Mouse (Mus musculus) liver, adult 2 months (tissue): ENCODE results near the gene Ntm.

Experiments
- CTCF ChIP-seq: fragments of 200-500 bp; IDR thresholded peaks from 2 replicates; pipeline ENCODE4 v1.5.1; 2011; ENCODE audit warnings: low read depth, low read length, control low read depth
- POLR2A ChIP-seq: fragments of 200-500 bp; IDR thresholded peaks from 2 replicates; pipeline ENCODE4 v1.6.1; 2011; ENCODE audit warnings: low read length, control low read depth; ENCODE audit not compliant: insufficient read depth; ENCODE audit errors: extremely low read depth

GRCm38 (mm10) chr9:29960741-29961140, 2.2 kb downstream of the Ntm start:
- TF ChIP-seq CTCF (no peak), POLR2A (no peak)
